Comparison of ENCODE assay signal across 8 mouse cellular contexts in genomic region chr16:38452442-38453202, GRCm38 (mm10). TPM values are rescaled to one million over a fixed set of nuclear protein-coding genes. Genes with fewer than 3 reads are reported as not detected.
DNase-seq lines count a peak whose midpoint lies in the region; ATAC-seq and TF ChIP-seq lines count a peak whose summit lies in the region.

Gene Adprh (minus strand): TSS chr16:38452703.

- TF ChIP-seq CTCF in E14TG2a.4 (conservative IDR thresholded peaks at IDR 0.05; ENCODE audit: low read length) = no peak

- peaks cover 32% of the 10 kb centered on the region for H3K36me3 ChIP-seq in E14TG2a.4 (ENCODE audit: insufficient read depth, low read length)
- H3K36me3 ChIP-seq in forebrain, embryonic 14.5 days (ENCODE audit: control insufficient read depth, insufficient read depth, low read length) = peaks cover 22% of the 10 kb centered on the region
- peaks cover 24% of the 10 kb centered on the region for H3K36me3 ChIP-seq in neural tube, embryonic 15.5 days

- ATAC-seq in cerebellum, adult (ENCODE audit: insufficient number of reproducible peaks, low FRiP score, low TSS enrichment) = peak; percentile 95
- peak; percentile 98 for ATAC-seq in forebrain, embryonic 14.5 days
- ATAC-seq in neural tube, embryonic 15.5 days (ENCODE audit: low FRiP score) = peak; percentile 98

- under 1% methylated on average over 61 of the region's 61 CpGs for WGBS in forebrain, embryonic 14.5 days
- WGBS in neural tube, embryonic 15.5 days = under 1% methylated on average over 50 of the region's 61 CpGs

- intact Hi-C loops in heart, postnatal 14 days (cut with DNase I) = loop anchor here (2.0 kb wide), 1 partner anchor 60 kb away; no protein-coding TSS in a partner anchor

- peak within 1 kb of the TSS; percentile 90 for H3K4me3 ChIP-seq in E14TG2a.4 (replicated peaks; ENCODE audit: low read length)
- peak within 1 kb of the TSS; percentile 76 for H3K4me3 ChIP-seq in forebrain, embryonic 14.5 days (ENCODE audit: low read depth, low read length)
- H3K4me3 ChIP-seq in neural tube, embryonic 15.5 days (replicated peaks) = peak within 1 kb of the TSS; percentile 85

- peak within 1 kb of the TSS; percentile 57 for H3K4me2 ChIP-seq in forebrain, embryonic 14.5 days (ENCODE audit: low read length)
- peak within 1 kb of the TSS; percentile 79 for H3K4me2 ChIP-seq in neural tube, embryonic 15.5 days

- H3K27me3 ChIP-seq in E14TG2a.4 (ENCODE audit: insufficient read depth, low read length) = no peaks in the 10 kb centered on the region
- no peaks in the 10 kb centered on the region for H3K27me3 ChIP-seq in forebrain, embryonic 14.5 days (replicated peaks; ENCODE audit: control insufficient read depth, insufficient read depth, low read length)
- no peaks in the 10 kb centered on the region for H3K27me3 ChIP-seq in neural tube, embryonic 15.5 days (replicated peaks)

- peak within 1 kb of the TSS; percentile 97 for H3K9ac ChIP-seq in forebrain, embryonic 14.5 days (ENCODE audit: low read length)
- H3K9ac ChIP-seq in neural tube, embryonic 15.5 days (replicated peaks) = peak within 1 kb of the TSS; percentile 98

- H3K9me3 ChIP-seq in E14TG2a.4 (ENCODE audit: low read length) = no peaks in the 10 kb centered on the region
- no peaks in the 10 kb centered on the region for H3K9me3 ChIP-seq in forebrain, embryonic 14.5 days (replicated peaks; ENCODE audit: control insufficient read depth, low read length)
- no peaks in the 10 kb centered on the region for H3K9me3 ChIP-seq in neural tube, embryonic 15.5 days (replicated peaks)

- peaks cover 83% of the 10 kb centered on the region for H3K4me1 ChIP-seq in E14TG2a.4 (replicated peaks; ENCODE audit: low read depth, low read length)
- H3K4me1 ChIP-seq in forebrain, embryonic 14.5 days (ENCODE audit: control insufficient read depth, insufficient read depth, low read length) = peaks cover 4% of the 10 kb centered on the region
- H3K4me1 ChIP-seq in neural tube, embryonic 15.5 days = peaks cover 24% of the 10 kb centered on the region

- peak within 1 kb of the TSS; percentile 74 for H3K27ac ChIP-seq in forebrain, embryonic 14.5 days (ENCODE audit: low read depth, low read length)
- H3K27ac ChIP-seq in neural tube, embryonic 15.5 days (replicated peaks) = peak within 1 kb of the TSS; percentile 94

- DNase-seq in forebrain, embryonic 14.5 days (ENCODE audit: low spot score) = peak; percentile 91
- DNase-seq in heart, postnatal 14 days = peak; percentile 94 to 95
- DNase-seq in layer of hippocampus, adult 11-12 months (ENCODE audit: low spot score) = peak; percentile 90
- peak; percentile 96 to 97 for DNase-seq in lung, adult 18-20 months
- DNase-seq in testis, postnatal 14 days (ENCODE audit: low spot score) = peak; percentile 91

RNA-seq across cellular contexts. Expression of gene Adprh, which starts in this region (rescaled TPM):
- 124 and 129 TPM in 2 replicates for polyA plus RNA-seq in forebrain, embryonic 14.5 days (2014; fragmentation: Nextera tagmentation; extraction: Ambion mirVana)
- total RNA-seq in heart, postnatal 14 days (2021) = 10 to 100 TPM; 26.6 to 27.7 TPM
- polyA plus RNA-seq in neural tube, embryonic 15.5 days (2015; fragmentation: Nextera tagmentation; extraction: Ambion mirVana) = 142 and 153 TPM in 2 replicates

Comparison
In these comparisons a context has a peak if more than half of its experiments do, and no peak if none do; other contexts are left out.
1. Peak in every context shown above with its lines: DNase-seq, ATAC-seq, H3K4me3 ChIP-seq and H3K27ac ChIP-seq.